Mouse (Mus musculus): ENCODE data around the gene Dhrs2. TPM values are rescaled to one million over a fixed set of nuclear protein-coding genes. Genes with fewer than 3 reads are reported as not detected.

Dhrs2 gene
- total RNA-seq, 2 experiments from 2014 or later = not detected

GRCm38 (mm10) chr14:55253580-55253979, 31.8 kb downstream of the Dhrs2 start:
- no peak for DNase-seq

GRCm38 (mm10) chr14:55255443-55255842, 33.6 kb downstream of the Dhrs2 start:
- DNase-seq = no peak

DNA sequence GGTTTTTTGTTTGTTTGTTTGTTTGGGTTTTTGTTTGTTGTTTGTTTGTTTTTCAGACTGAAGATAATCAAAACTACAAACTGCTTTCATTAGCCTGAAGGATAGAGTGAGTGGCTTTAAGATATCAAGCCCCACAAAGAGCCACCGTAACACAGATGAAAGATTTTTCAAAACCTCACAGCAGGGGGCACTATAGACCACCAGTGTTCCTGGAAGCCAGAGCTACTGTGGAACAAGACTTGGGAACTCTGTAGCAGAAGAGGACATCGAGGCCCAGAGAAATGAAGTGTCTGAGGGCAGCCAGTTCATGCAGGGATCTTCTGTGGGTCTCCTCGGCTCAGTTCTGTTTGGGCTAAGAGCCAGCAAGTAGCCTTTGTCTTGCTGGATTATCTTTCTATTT, 49.4 kb downstream of the Dhrs2 start:
- DNase-seq = no peak

- DNase-seq = no peak
These were observed 51.2 kb downstream of the Dhrs2 start for GRCm38 (mm10) chr14:55273023-55273422.

GRCm38 (mm10) chr14:55274810-55275209, 53.0 kb downstream of the Dhrs2 start:
- DNase-seq = no peak

DNA sequence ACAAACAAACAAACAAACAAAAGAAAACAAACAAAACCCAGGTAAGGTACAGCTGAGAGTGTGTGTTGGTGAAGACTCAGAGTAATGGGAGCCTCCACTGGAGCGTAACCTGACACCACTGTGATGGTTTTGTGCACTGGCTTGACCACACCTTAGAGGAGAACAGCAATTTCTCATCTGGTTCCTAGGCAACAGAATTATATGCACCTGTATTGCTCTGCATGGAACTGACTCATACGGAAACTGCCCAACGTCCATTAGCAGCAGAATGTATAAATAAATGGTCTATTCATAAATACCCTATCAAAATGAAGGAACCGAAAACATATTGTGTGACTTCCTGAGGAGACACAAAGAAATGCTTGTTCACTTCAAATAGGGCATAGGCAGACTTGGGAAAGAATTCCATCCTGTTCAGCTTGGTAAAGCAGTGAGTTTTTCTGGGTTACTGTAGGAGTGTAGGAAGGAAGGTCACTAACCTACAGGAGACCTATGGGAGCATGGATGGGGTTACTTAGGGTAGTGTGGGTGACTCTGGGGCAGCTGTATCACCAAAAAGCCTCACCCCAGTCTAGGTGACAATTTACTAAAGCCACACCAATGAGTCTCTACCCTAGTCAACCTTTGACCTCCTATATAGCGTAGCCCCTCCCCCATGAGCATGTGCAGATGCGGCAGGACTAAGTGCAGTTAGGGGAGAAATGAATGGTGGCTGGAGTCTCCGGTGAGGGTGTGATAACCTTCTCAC, 57.7 kb downstream of the Dhrs2 start:
- no peak for DNase-seq

Other genes starting within 250 kb of the Dhrs2 start
- gene Gm17428, start 245.1 kb upstream of the Dhrs2 start, total RNA-seq (2021) = not detected
- gene Myh7, start 227.4 kb upstream of the Dhrs2 start, total RNA-seq (2021) = 1,000 to 10,000 TPM in 1 of 2 experiments, 100 to 1,000 TPM in 1; 192 to 1,011 TPM
- gene Ngdn, start 206.6 kb upstream of the Dhrs2 start, total RNA-seq (2021) = 10 to 100 TPM; 15.7 to 17.0 TPM
- 1 to 10 TPM; 3.5 to 3.7 TPM for gene Zfhx2, start 129.7 kb upstream of the Dhrs2 start, total RNA-seq (2021)
- 10 to 100 TPM; 10.5 to 11.1 TPM for gene Thtpa, start 127.2 kb upstream of the Dhrs2 start, total RNA-seq (2021)
- 1 to 10 TPM; 4.8 to 5.7 TPM for gene Ap1g2, start 115.4 kb upstream of the Dhrs2 start, total RNA-seq (2021)
- gene Jph4, start 105.1 kb upstream of the Dhrs2 start, total RNA-seq (2021) = under 1 TPM; 0.28 to 0.35 TPM

Measured in gastrocnemius, postnatal 25 days (tissue).